Mouse (Mus musculus): ENCODE measurements around the gene Tbc1d8. TPM values are rescaled to one million over a fixed set of nuclear protein-coding genes. Genes with fewer than 3 reads are reported as not detected.

The Tbc1d8 gene
- 1 to 10 TPM; 5.6 to 6.3 TPM for total RNA-seq (2021)

DNA sequence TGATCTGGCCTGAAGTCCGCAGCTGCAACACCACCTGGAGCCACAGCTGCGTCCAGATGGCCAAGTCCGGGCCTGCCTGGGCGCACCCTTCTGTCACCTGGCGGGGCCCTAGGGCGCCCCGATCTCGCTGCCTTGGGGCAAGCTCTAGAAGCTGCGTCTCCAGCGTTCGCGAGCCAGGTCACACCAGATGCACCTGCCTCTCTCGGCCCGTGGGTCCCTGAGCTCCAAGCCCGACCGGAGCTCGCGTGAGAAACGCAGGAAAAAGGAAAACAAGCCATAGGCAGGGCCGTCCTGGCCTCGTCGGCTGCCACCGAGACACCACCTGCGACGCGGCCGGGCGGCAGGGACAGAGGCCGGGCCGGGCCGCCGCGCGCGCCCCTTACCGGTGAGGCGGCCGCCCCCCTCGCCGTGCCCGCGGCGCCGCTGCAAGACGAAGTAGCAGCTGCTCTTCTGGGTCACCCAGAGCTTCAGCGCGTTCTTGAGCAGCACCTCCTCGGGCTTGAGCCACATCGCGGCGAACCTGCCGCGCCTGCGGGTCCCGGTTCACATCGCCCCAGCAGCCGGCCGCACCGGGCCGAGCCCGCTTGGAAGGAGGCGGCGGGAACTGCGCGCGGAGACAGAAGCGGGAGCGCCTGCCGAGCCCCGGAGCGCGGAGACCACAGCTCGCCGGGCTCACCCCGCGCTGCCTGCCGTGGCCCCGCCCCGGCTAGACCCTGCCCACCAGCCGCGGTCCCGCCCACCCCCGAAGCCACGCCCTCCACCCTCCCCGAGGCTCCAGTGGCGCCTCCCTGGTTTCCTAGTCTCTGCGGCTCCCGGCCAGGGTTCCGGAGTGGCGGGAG, at the start of gene Tbc1d8:
TSS of gene Tbc1d8 (minus strand) at position 699 of the 839 bp plus-strand sequence.
- peak; percentile 84 for DNase-seq (ENCODE audit: low spot score)
- intact Hi-C loops (cut with DNase I) = loop anchor here (5.0 kb wide), 1 partner anchor 44 kb away; no protein-coding TSS in a partner anchor

DNA sequence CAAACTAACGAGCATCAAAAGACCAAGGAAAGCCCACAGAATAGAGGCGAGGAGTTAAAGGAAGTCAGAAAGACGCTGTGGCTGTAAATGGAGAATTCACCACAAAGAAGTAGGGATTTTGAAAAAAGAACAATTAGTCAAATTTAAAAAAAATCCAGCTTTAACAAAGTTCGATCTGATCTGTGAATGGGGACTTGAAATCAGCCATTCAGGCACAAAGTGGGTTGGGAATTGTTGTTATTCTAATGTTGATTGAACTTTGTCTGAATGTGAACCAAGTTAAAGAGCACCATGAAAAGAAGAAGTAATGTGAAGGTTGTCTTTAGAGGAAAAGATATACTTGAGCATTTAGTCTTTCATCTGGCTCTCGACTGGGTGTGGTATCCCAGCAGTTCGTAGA, 49.8 kb upstream of the Tbc1d8 start:
- intact Hi-C loops (cut with DNase I) = no loop called here
- no peak for DNase-seq (ENCODE audit: low spot score)

DNA sequence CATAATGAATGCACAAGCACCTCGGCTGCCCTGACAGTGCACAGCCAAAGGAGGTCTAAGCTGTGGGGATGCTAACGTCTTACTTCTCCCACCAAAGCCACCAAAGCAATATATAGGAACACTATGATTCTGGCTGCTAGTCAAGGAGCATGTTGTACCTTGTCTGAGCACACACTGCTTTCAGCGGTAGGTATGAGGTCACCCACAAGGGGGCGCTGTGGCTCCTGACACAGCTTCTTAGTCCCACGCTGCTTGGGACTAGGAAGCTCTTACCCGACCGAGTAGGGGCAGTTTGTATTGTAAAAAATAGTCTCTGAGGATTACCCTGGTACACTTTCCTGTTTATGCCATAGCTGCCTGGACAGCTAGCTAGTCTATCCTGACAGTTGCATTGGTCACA, 48.9 kb upstream of the Tbc1d8 start:
- DNase-seq (ENCODE audit: low spot score) = no peak
- intact Hi-C loops (cut with DNase I) = no loop called here

DNA sequence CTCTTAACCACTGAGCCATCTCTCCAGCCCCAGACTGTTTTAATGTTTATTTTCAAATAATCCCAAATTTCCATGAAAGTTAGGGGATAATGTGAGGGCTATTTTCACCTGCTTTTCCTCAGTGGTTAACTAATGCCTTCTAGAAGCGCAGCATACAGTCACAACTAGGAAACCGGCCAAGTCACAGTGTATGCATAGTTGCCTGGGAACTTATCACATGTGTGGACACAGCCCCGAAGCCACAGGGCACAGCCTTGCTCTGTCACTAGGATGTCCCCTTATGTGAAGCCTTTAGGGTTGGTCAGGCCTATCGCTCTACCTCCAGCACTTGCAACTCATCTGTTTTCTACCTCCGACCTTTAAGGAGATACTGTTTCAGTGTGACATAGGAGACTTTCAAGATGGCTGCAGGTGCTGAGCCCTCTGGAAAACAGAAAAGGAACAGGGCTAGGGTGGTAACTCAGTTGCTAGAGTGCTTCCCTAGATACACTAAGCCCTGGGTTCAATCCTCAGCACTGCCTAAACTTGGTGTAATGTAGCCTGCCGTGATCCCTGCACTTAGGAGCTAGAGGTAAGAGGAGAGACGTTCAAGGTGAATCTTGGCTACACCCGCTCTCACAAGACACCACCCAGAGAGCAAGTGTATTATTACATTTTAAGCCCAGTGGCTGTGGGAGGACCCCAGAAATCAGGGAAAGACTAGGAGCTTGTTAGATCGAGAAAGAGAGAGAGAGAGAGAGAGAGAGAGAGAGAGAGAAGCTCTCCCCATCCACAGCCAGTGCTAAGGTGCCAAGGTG, 48.0 kb upstream of the Tbc1d8 start:
- intact Hi-C loops (cut with DNase I) = no loop called here
- no peak for DNase-seq (ENCODE audit: low spot score)

DNA sequence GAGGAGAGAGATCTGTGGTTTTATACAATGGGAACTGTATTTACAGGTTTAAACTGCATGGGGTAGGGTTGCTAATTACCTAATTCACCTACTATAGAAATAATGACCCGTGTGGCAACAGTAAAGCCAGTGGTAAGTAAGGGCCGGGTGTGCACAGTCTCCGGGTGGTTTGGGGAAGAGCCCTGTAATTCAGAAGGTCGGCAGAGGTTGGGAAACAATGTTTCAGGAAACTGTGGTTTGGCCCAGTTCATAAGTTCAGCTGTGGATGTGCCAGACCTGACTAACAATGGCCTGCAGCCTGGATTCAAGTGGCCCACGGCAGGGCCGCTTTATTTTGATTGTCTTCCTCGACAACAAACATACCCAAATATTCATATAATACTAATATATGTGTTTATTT, 47.2 kb upstream of the Tbc1d8 start:
- no peak for DNase-seq (ENCODE audit: low spot score)
- intact Hi-C loops (cut with DNase I) = no loop called here

DNA sequence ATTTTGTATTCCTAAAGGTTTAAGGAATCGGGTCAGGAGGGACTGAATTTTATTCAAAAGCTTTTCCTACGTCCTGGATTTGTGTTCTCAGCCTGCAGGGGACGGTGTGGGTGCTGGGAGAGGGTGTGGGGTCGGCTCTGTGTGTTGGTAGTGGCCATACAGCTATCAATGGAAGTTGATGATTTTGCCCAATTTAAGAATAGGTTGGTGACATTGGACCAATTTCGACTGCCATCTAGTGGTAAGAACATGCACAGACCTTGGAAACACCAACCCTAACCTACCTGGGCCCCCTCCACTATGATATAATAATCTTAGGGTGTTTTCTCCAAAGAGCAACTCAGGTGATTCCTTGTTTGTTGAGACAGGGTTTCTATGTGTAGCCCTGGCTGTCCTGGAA, 44.0 kb upstream of the Tbc1d8 start:
- intact Hi-C loops (cut with DNase I) = loop anchor here (2.0 to 5.0 kb wide), 3 partner anchors 45 to 522 kb away; partner anchors contain the start of gene Tbc1d8
- no peak for DNase-seq (ENCODE audit: low spot score)

DNA sequence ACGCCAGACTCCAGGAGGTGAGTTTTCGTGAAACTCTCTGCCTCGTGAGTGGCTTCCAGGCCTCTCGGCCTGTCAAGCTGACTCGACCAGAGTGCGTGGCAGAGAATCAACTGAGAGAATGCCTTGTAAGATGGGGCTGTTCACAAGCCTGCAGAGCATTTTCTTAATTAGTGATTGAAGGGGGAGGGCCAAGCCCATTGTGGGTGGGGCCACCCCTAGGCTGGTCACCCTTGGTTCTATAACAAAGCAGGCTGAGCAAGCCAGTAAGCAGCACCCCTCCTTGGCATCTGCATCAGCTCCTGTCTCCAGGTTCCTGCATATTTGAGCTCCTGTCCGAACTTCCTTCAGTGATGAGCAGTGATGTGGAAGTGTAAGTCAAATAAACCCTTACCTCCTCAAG, 42.8 kb upstream of the Tbc1d8 start:
- intact Hi-C loops (cut with DNase I) = loop anchor here (5.0 kb wide), 1 partner anchor 44 kb away; the partner anchor contains the start of gene Tbc1d8
- DNase-seq (ENCODE audit: low spot score) = no peak

DNA sequence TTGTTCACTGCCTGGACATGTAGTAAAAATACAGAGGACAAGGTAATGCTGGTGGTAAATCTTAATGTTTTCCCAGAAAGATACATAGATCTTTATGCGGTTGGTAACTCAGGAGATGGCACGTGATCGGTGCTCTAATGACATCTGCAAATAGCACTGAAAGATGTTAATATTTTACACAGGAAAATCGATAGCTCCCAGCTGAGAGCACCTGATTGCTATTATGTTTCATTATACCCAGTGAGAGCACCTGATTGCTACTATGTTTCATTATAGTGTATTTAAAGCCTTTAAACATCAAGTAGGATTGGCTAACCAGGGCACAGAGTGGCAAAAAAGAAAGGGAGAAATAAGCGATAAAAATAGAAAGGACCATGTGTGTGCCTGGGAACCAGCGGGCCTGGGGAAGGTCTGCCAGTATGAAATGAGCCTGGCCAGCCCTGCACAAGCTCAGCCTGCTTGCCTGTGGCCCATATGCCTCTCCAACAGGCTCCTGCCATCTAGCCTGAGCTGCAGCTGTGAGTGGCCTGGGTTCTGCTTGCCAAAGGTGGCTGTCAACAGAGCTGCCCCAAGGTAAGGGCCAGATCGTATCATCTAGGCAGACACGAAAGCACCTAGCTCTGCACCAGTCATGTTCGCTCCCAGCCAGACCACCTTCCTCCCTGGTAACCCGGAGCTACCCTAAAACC, 36.9 kb upstream of the Tbc1d8 start:
- no peak for DNase-seq (ENCODE audit: low spot score)
- intact Hi-C loops (cut with DNase I) = no loop called here

DNA sequence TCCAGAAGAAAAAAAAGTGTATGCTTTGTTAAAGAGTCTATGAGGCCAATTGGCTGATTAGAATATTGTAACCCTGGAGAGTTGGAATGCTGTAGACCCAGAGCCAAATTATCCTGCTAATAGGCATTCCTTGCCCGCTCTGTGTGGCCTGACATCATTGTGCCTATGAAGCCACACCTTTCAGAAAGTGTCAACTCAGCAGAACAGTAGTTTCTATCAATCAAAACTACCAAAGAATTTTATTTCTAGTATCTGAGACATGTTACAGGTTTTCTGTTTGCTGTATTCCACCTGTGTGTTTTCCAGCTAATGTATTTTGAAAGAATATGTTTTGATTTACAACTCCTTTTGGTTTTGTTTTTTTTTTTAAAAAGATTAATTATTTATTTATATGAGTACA, 33.6 kb upstream of the Tbc1d8 start:
- no peak for DNase-seq (ENCODE audit: low spot score)
- intact Hi-C loops (cut with DNase I) = no loop called here

DNA sequence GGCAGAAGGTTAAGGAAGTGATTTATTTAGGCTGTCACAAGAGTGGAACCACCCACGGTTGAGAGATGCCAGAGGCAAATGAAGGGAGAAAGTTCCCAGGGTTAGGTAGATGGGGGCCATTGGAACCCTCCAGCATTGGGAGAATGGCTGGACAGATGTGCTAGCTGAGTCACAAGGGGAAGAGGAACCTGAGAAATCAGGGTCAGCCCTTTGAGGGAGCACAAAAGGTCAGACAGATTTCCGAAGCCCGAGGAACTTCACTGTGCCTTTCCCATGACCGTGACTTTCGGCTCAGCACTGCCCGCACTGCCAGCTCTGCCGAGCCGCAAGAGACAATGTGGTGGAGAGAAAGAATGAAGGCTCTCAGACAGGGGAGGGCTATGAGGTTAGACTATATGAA, 33.2 kb upstream of the Tbc1d8 start:
- intact Hi-C loops (cut with DNase I) = no loop called here
- DNase-seq (ENCODE audit: low spot score) = no peak

DNA sequence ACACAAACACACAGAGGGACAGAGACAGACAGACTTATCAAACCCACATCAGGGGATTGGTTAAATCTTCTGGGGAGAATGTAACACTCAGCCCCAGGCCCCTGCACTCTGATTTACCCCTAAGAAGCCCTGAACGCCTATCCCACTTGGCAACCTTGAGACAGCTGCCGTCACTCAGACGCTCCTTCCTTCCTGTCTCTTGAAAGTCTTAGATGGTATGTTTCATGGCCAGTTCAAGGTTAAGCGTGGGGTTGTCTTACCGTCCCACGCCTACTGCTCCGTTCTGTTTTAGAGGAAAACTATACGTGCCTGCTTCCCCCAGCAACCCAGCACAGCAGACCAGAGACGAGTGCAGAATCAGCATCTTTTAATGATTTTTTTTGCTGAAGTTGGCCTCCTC, 27.0 kb upstream of the Tbc1d8 start:
- intact Hi-C loops (cut with DNase I) = loop anchor here (5.0 kb wide), 1 partner anchor 113 kb away; no protein-coding TSS in a partner anchor
- no peak for DNase-seq (ENCODE audit: low spot score)

DNA sequence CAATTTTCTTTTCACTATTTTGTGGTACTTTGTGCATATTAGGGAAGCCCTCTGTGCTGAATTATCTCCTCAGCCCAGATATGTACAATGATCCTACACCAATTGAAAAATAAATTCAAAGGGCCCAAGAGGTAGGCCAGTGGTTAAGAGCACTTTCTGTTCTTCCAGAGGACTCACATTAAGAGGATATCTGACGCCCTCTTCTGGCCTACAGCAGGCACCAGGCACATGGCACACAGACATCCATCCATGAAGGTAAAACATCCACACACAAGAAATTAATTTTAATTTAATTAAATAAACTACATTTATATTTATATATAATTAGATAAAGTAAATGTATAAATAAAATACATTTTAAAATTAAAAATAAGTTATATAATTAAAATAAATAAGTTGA, 25.7 kb upstream of the Tbc1d8 start:
- intact Hi-C loops (cut with DNase I) = no loop called here
- no peak for DNase-seq (ENCODE audit: low spot score)

DNA sequence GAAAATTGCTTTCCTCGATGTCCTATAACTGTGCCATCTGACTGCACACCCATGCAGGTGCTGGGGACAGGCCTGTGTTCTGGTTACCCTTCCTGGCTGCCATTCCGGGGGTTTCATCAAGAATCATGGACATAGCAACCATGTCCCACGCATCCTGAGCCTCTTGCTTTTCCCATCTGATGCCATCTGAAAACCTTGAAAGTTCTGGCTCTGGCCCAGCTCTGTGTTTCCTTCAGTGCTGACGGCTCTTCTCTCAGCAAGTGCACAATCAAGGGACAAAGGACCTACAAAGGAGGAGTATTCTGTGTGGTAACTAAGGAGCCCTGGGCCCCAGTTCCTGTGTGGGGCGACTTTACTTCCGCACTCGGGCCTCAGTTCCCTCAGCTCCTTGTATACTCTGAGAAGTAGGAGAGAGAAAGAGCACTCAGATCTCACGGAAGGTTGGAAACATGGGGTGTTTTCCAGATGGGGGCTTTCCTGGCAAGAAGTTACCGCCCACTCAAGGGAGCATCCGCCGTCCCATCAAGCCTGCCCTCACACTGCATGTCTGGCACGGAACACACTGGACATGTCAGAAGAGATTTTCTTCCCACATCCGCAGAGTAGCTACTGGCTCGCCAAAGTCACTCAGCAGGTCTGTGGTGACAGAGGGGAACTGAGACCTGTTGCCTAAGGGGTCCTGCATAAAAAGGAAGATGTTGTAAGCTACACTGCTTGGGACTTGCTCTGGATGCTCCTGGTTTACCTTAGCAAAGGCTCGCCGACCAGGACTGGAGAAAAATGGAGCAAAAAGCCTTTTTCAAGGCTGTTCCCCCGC, 24.5 kb upstream of the Tbc1d8 start:
- intact Hi-C loops (cut with DNase I) = no loop called here
- DNase-seq (ENCODE audit: low spot score) = no peak

DNA sequence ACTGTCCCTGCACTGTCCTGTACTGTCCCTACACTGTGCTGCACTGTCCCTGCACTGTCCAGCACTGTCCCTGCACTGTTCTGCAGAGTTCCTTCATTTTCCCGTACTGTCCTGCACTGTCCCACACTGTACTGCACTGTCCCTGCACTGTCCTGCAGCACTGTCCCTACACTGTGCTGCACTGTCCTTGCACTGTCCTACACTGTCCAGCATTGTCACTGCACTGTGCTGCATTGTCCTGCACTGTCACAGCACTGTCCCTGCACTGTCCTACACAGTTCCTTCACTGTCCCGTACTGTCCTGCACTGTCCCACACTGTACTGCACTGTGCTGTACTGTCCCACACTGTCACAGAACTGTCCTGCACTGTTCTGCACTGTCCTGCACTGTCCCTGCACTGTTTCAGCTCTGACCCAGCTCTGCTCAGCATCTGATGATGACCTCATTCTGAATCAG, 21.0 kb upstream of the Tbc1d8 start:
- intact Hi-C loops (cut with DNase I) = no loop called here
- no peak for DNase-seq (ENCODE audit: low spot score)

DNA sequence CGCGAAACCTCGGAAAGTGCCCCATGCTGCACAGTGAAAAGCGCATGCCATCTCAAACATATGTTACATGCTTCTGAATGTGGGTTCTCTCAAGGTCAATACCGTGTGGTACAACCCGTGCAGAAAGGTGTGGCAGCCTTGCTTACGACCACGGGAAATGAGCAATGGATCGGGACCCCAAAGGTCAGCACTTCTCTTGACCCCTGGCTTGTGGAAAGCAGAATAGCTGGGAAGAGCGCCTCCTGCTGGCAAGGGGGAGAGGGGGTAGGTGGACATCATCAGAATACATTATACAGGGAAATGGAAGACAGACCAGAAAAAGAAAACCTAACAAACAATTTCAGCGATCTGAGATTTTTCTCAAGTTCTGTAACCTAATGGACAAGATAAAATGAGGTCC, 19.2 kb upstream of the Tbc1d8 start:
- intact Hi-C loops (cut with DNase I) = no loop called here
- DNase-seq (ENCODE audit: low spot score) = no peak

DNA sequence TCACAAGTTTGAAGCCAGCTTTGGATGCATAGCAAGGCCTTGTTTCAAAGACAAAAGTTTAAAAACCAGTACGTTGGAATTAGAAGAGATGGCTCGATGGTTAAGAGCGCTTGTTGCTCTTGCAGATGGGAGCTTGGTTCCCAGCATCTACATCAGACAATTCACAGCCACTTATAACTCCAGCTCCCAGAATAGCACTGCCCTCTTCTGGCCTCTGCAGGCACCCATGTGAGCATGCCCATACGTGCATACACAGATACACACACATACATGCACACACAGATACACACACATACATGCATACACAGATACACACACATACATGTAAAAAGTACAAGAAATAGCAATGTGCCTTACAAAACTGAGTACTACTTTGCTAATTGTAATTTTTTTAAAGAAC, 18.4 kb upstream of the Tbc1d8 start:
- intact Hi-C loops (cut with DNase I) = no loop called here
- DNase-seq (ENCODE audit: low spot score) = no peak

DNA sequence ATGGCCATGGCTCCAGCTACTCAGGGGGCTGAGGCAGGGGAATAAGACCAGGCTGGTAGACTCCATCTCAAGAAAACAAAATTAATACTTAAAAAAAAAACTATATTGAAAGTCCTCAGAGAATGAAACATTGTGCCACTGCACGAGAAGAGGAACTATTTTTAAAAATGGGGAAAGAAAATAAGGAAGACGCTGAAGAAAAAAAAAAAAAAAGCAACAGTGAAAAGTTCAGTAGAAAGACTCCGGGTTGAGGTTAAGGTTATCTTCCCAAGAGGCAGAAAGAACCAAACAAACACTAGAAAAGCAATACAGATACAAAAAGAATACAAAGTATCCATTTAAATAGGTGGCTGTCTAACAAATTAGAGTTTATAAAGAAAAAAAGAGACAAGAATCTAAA, 15.1 kb upstream of the Tbc1d8 start:
- no peak for DNase-seq (ENCODE audit: low spot score)
- intact Hi-C loops (cut with DNase I) = no loop called here

DNA sequence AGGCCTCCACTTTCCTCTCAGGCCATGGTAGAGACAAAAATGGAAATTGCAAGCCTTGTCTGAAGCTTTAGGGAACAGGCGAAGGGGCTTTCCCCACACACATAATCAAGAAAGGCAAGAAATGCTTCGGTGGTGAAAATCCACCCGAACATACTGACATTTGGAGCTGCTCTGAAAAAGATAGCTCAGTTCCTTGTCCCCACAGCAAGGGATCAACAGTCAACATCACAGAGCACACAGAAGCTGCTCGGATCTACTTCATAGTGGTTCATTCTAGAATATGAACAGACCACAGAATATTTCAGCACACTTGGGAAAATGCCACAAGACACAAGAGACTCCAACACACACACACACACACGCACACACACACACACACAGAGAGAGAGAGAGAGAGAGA, 14.6 kb upstream of the Tbc1d8 start:
- DNase-seq (ENCODE audit: low spot score) = no peak
- intact Hi-C loops (cut with DNase I) = no loop called here

DNA sequence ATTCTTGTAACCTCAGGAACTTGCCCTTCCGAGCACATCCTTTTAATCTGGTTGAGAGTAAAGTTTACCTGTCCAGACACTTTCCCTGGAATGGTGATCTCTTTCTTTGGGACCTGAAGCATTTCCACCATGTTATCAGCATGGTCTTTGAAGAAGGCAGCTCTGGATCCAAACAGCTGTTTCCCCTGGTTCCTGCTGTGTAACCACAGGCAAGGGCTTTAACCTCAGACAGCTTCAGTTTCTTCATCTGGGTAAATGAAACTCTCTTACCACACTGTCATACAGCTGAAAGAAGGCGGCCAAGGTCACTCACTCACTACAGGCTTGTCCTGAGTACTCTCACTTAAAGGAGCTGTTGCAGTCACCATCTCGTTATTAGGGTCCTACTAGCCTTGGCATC, 8.8 kb upstream of the Tbc1d8 start:
- no peak for DNase-seq (ENCODE audit: low spot score)
- intact Hi-C loops (cut with DNase I) = no loop called here

All from heart, postnatal 25 days (tissue).